Mouse (Mus musculus) spleen, postnatal 14 days (tissue): ENCODE results near the gene Hint2.

Experiments used
- DNase-seq, 2 experiments: peaks; one replicate each; pipeline ENCODE4 v3.0.0; 2021 to 2022; ENCODE audit warnings: low spot score in 2 of 2

Gene Hint2

GRCm38 (mm10) chr4:43604751-43605685 lies 51.2 kb downstream of the Hint2 start:
- DNase-seq: no peak
